Mouse (Mus musculus) erythroblast, embryonic 14.5 days (primary cell): ENCODE results near the gene Ewsr1.

Experiments
- GATA1 ChIP-seq: IDR thresholded peaks from 2 replicates; pipeline ENCODE4 v1.6.1; 2012; ENCODE audit warnings: low read length, inconsistent platforms, mixed read lengths
- TAL1 ChIP-seq: IDR thresholded peaks from 3 replicates; pipeline ENCODE4 v1.6.1; 2012; ENCODE audit warnings: low read length, inconsistent platforms, mixed read lengths

DNA sequence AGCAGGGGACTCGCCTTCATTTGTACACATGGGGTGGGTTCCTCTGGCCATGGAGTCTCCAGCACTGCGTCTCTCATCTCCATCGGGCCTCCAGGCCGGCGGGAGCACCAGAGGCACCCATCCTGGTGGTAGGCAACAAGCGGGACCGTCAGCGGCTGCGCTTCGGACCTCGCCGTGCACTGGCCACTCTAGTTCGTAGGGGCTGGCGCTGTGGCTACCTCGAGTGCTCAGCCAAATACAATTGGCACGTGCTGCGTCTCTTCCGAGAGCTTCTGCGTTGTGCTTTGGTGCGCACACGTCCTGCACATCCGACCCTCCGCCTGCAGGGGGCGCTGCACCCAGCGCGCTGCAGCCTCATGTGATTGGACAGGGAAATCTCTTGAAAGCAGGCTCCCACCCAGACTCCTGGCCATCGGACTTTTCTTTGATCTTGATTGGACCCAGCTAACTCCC lies 39.3 kb downstream of the Ewsr1 start:
- no peak for TF ChIP-seq TAL1
- TF ChIP-seq GATA1, result no peak
